15 mouse cellular contexts compared by ENCODE assay signal in the genomic region with DNA sequence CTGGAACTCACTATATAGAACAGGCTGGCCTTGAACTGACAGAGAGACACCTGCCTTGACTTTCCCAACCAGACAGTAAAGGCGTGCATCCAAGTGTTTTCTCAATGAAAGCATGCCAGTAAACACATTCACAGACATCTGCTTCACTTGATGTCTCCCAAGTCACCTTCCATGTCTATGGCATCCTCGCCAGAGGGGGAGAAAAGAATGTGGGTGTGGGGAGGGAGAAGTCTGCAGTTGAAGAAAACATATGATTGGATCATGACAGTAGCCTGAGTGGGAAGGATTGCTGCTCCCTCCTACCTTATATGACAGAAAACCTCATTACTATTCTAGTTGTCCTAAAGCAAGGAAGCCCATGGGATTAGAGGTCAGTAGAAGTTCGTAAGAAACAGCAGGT.
"Had no signal": no experiment of that assay in that cellular context is flagged by ENCODE, and none has a peak within 500 bp of the region (broad histone marks: within the 10 kb centered on the region; RNA-seq: fewer than 3 reads in every experiment).

No protein-coding gene starts in this region.

- H3K36me3 ChIP-seq: neural tube, embryonic 15.5 days; stomach, embryonic 15.5 days had no signal

- DNase-seq: retina, postnatal 1 day; right cerebral cortex, adult 18-20 months; right cerebral cortex, postnatal 14 days; right cerebral cortex, postnatal 25 days; right cerebral cortex, postnatal 4 days; spleen, adult 18-20 months; thymus, adult 18-20 months; thymus, adult 2 months; thymus, postnatal 14 days; thymus, postnatal 25 days; thymus, postnatal 36 days; thymus, postnatal 4 days had no signal

- H3K27ac ChIP-seq: neural tube, embryonic 15.5 days; stomach, embryonic 15.5 days; stomach, postnatal 0 days had no signal

- H3K9ac ChIP-seq: neural tube, embryonic 15.5 days; stomach, embryonic 15.5 days had no signal

- H3K4me3 ChIP-seq: neural tube, embryonic 15.5 days; stomach, embryonic 15.5 days had no signal

- H3K27me3 ChIP-seq: neural tube, embryonic 15.5 days; stomach, embryonic 15.5 days had no signal

- H3K4me2 ChIP-seq: neural tube, embryonic 15.5 days; stomach, embryonic 15.5 days had no signal

- H3K9me3 ChIP-seq: neural tube, embryonic 15.5 days; stomach, embryonic 15.5 days had no signal
